Mouse (Mus musculus): ENCODE measurements around the gene Ank2.

The Ank2 gene

GRCm38 (mm10) chr3:127101326-127101725, 397.8 kb downstream of the Ank2 start:
- no peak for DNase-seq

- no peak for DNase-seq
Measured at GRCm38 (mm10) chr3:127097745-127098144, 401.4 kb downstream of the Ank2 start.

- no peak for DNase-seq
Measured at GRCm38 (mm10) chr3:127097106-127097505, 402.0 kb downstream of the Ank2 start.

- DNase-seq: no peak
Measured at GRCm38 (mm10) chr3:127093631-127094030, 405.5 kb downstream of the Ank2 start.

GRCm38 (mm10) chr3:127087574-127087973, 411.6 kb downstream of the Ank2 start:
- DNase-seq: no peak

- no peak for DNase-seq
Measured at GRCm38 (mm10) chr3:127086834-127087506, 412.2 kb downstream of the Ank2 start.

GRCm38 (mm10) chr3:127077369-127077768, 421.8 kb downstream of the Ank2 start:
- no peak for DNase-seq

GRCm38 (mm10) chr3:127075531-127076280, 423.4 kb downstream of the Ank2 start:
- no peak for DNase-seq

- no peak for DNase-seq
Measured at GRCm38 (mm10) chr3:127071471-127071870, 427.7 kb downstream of the Ank2 start.

- DNase-seq: no peak
Measured at GRCm38 (mm10) chr3:127063654-127064386, 435.3 kb downstream of the Ank2 start.

GRCm38 (mm10) chr3:127059671-127060070, 439.5 kb downstream of the Ank2 start:
- DNase-seq: no peak

- DNase-seq: no peak
Measured at GRCm38 (mm10) chr3:127041288-127041687, 457.9 kb downstream of the Ank2 start.

GRCm38 (mm10) chr3:127038570-127038969, 460.6 kb downstream of the Ank2 start:
- no peak for DNase-seq

- DNase-seq: no peak
Measured at GRCm38 (mm10) chr3:127036118-127036517, 463.0 kb downstream of the Ank2 start.

GRCm38 (mm10) chr3:127035540-127035939, 463.6 kb downstream of the Ank2 start:
- DNase-seq: no peak

GRCm38 (mm10) chr3:127034983-127035382, 464.2 kb downstream of the Ank2 start:
- no peak for DNase-seq

GRCm38 (mm10) chr3:127023992-127024391, 475.2 kb downstream of the Ank2 start:
- no peak for DNase-seq

- DNase-seq: no peak
Measured at GRCm38 (mm10) chr3:127020167-127020566, 479.0 kb downstream of the Ank2 start.

GRCm38 (mm10) chr3:127019728-127020127, 479.4 kb downstream of the Ank2 start:
- DNase-seq: no peak

- no peak for DNase-seq
Measured at GRCm38 (mm10) chr3:127019109-127019508, 480.0 kb downstream of the Ank2 start.

GRCm38 (mm10) chr3:127017523-127017922, 481.6 kb downstream of the Ank2 start:
- no peak for DNase-seq

- no peak for DNase-seq
Measured at GRCm38 (mm10) chr3:127015596-127015995, 483.6 kb downstream of the Ank2 start.

GRCm38 (mm10) chr3:127015175-127015574, 484.0 kb downstream of the Ank2 start:
- DNase-seq: no peak

GRCm38 (mm10) chr3:127013976-127014375, 485.2 kb downstream of the Ank2 start:
- no peak for DNase-seq
